Mouse (Mus musculus): ENCODE measurements at regions not wholly inside any gene's neighbourhood (a gene's known extent, or its start where the extent isn't known, plus 50 kb on each side); places are given as distances from the start of the nearest gene placed in this dataset.

DNA sequence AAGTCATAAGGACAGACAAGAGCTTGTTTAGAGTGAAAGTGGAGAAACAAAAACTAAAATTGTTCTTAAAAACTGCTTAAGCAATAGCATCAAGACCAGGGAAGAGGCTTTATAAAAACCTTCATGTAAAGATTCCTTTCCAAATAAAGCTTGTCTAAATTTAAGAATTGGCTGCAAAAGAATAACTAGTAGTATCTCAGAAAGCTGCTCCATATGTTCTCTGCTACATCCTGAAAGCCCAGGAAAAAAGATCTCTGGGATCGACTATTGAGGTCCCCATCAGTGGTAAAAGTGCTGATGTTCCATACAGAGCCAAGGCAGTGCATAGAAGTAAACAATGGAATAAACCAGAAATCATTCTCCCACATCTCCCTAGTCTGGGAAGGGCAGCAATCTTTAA lies 281.2 kb upstream of the Cypt12 start:
- no peak for DNase-seq (ENCODE audit: low spot score)

GRCm38 (mm10) chr3:17668839-17669238 lies 279.4 kb upstream of the Cypt12 start:
- DNase-seq (ENCODE audit: low spot score): no peak

Data from adipocyte (in vitro differentiated cells).